Mouse (Mus musculus) monocyte, adult 2 months (primary cell): ENCODE data around the gene Ncaph2.

Experiments used
- DNase-seq, 2 experiments: peaks; one replicate each; pipeline ENCODE4 v3.0.0; 2022; ENCODE audit warnings: low spot score in 2 of 2, low read depth in 1 of 2

Gene Ncaph2

GRCm38 (mm10) chr15:89377938-89378828, 22.7 kb downstream of the Ncaph2 start:
- DNase-seq, result no peak

DNA sequence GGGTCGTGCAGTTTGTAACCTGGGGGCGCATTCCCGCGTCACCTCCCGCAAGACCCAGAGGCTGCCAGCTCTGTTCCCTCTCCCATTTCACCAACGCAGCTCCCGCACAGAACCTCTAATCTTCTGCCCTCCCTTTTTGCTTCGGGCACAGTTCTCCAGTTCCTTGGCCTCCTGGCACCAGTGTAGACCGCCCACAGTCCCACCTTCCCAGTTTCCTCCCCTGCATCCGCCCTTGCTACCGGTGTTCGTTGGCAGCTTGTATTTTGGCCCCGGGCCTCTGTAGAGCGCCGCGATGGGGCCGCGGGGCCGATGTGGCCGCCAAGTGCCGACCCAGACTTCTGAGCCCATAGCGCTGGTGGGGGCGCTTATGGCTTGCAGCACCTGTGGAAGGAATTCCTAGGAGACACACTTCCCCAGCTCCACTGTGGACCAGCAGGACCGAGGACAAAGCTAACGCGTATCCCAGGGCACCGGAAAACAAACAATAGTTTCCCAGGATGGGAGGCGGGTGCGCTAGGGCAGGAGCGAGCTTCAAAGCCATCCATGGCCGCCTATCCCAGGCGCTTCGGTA, 23.4 kb downstream of the Ncaph2 start, which contains the start of gene Odf3b:
Odf3b (minus strand) TSS at position 452 of the 571 bp plus-strand sequence.
- no peak for DNase-seq

DNA sequence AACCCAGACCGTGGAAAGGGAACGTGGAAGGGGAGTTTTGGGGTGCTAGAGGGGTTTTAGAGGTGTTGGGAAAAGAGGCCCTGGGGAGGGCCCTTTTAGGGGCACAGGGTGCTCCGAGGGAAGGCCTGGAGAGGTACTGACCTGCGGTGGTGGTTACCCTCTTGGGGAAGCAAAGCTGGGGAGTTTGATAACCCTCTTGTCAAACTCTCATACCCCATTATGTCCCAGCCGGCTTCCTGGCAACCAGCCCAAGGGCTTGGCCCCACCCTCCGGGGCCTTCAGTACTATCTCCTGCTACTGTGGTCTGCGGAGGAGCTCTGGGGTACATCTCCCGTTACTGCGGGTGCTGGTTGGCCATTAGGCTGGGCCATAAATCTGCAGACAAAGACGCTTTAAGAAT, 23.9 kb downstream of the Ncaph2 start:
- no peak for DNase-seq

- no peak for DNase-seq
These were observed 29.1 kb downstream of the Ncaph2 start, which contains the start of gene Klhdc7b for GRCm38 (mm10) chr15:89384617-89385016. Gene Klhdc7b (plus strand): TSS chr15:89384917.

GRCm38 (mm10) chr15:89387127-89387526, 31.6 kb downstream of the Ncaph2 start:
- DNase-seq, result no peak

GRCm38 (mm10) chr15:89390081-89390480, 34.6 kb downstream of the Ncaph2 start:
- no peak for DNase-seq

DNA sequence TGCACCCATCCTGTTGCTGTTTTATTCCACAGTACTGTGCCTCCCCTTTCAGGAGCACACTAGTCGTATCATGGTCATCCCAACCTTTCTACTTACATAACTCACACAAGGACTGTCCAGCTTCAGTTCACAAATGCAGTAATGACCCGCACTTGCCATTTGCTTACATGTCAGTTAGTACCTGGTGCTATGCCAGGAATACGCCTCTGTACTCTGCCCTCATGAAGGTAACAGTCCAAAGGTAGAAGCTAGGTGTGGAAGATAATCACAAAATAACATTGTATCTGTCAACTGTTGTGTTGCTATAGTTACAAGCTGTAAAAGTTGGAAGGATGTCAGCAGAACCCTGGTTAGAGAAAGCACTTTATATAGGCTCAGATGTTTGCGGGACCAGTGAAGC, 41.4 kb downstream of the Ncaph2 start:
- DNase-seq, result no peak

- DNase-seq, result no peak
These were observed 42.6 kb downstream of the Ncaph2 start for GRCm38 (mm10) chr15:89398146-89398545.

DNA sequence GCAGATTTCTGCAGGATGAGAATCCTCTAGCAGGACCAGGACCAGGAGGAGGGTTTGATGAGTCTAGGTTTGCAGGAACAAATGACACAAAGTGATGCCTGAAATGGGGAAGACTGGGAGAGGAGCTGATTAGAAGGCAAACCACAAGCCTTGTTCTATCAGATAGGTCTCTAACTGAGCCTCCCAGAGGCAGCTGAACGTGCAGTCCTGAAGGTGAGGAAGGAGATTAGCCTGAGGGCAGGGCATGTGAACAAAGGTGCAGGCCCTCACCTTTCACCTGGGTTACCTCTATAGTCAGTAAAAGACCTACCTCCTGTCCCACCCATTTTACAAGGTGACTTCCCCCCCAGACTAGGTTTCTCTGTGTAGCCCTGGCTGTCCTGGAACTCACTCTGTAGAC, 44.2 kb downstream of the Ncaph2 start:
- DNase-seq, result no peak

DNA sequence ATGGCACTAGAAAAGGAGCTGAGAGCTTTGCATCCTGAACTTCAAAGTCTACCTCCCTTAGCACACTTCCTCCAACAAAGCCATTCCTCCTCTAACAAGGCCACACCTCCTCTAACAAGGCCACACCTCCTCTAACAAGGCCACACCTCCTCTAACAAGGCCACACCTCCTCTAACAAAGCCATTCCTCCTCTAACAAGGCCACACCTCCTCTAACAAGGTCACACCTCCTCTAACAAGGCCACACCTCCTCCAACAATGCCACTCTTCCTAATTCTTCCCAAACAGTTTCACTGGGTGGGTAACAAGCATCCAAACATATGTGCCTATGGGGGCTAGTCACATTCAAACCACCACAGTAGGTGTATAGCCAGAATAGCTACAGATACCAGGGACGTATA, 47.0 kb downstream of the Ncaph2 start:
- DNase-seq, result no peak

DNA sequence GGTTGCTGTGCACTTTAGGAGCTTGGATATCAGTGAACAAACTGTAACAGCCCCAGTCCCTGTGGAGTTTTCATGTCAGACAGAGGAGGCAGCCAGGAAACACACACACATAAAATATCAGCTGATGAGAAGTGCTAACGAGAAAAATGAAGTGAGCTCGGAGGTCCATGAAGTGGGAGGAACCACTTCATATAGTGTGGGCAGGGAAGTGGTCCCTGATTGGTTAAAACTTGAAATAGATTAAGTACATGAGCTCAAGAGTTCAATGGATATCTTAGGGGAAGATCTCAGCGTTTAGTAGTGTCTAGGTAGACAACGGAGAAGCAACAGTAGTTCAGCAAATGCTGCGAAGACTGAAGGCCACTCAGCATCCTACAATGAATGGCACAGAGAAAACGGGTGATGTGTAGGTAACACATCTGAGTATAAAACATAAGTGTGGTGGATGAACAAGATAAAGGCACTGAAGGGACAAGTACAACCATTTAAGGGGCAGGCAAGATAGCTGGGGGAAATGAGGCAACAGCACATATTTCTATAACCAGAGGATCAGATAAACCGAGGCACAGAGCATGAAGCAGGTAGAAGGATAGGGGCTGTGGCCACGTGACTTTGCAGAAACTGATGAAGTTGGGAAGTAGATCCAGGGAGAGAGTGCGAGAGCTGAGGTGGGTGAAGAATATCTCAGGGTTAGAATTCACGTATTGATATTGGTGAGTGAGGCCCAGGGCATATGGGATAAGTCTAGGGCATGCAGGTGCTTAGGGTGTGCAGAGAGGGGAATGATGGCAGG, 49.5 kb downstream of the Ncaph2 start:
- DNase-seq, result no peak

GRCm38 (mm10) chr15:89406691-89407090, 51.2 kb downstream of the Ncaph2 start:
- DNase-seq, result no peak

GRCm38 (mm10) chr15:89410118-89410517, 54.6 kb downstream of the Ncaph2 start, which contains the start of gene Syce3:
Gene Syce3 (minus strand): TSS chr15:89410503.
- DNase-seq, result no peak

DNA sequence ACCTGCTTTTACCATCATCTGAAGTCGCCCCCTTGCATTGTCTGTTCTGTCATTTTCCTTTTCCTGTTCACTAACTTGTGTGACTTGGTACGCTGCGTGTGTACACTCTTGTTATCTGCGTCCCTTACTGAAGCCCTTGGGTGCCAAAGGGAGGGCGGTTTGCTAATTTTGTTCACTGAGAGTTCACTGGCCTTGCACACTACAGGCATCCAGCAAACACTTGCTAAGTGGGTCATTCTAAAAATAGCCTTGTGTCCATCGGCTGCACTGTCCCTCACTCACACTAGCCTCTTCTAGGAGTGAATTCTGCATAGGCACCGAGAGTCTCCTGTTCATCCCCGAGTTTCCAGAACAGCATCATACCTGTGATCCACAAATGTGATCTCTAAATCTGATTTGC, 59.8 kb downstream of the Ncaph2 start:
- DNase-seq, result no peak

GRCm38 (mm10) chr15:89421938-89422337, 66.4 kb downstream of the Ncaph2 start:
- DNase-seq, result no peak
